Mouse (Mus musculus): Measurements from ENCODE around the gene Rfk. TPM values are rescaled to one million over a fixed set of nuclear protein-coding genes. Genes with fewer than 3 reads are reported as not detected.

Rfk gene
- polyA plus RNA-seq, 1 experiment from 2014 or later: 55.5 TPM

- Histone ChIP-seq H3K27me3 (ENCODE audit: low read depth, poor library complexity, severe bottlenecking) (no peaks in the 10 kb centered on the region), H3K9me3 (replicated peaks) (no peaks in the 10 kb centered on the region), H3K36me3 (no peaks in the 10 kb centered on the region), H3K27ac (no peak overlapping the region), H3K4me1 (peaks cover 7% of the 10 kb centered on the region; the same call in 1 of the 2 replicates), H3K4me3 (no peak overlapping the region)
- 90% methylated on average over 2 of the region's 2 CpGs for WGBS
- no peak for DNase-seq (ENCODE audit: low spot score)
Measured at GRCm38 (mm10) chr19:17427824-17428560, 34.1 kb downstream of the Rfk start.

GRCm38 (mm10) chr19:17428561-17428914 is 34.7 kb downstream of the Rfk start:
- WGBS: 90% methylated on average over 2 of the region's 2 CpGs
- Histone ChIP-seq H3K9me3 (replicated peaks) (no peaks in the 10 kb centered on the region), H3K36me3 (no peaks in the 10 kb centered on the region), H3K27me3 (ENCODE audit: low read depth, poor library complexity, severe bottlenecking) (no peaks in the 10 kb centered on the region), H3K27ac (no peak overlapping the region), H3K4me3 (no peak overlapping the region), H3K4me1 (peaks cover 9% of the 10 kb centered on the region; the same call in 1 of the 2 replicates)
- DNase-seq (ENCODE audit: low spot score): no peak

DNA sequence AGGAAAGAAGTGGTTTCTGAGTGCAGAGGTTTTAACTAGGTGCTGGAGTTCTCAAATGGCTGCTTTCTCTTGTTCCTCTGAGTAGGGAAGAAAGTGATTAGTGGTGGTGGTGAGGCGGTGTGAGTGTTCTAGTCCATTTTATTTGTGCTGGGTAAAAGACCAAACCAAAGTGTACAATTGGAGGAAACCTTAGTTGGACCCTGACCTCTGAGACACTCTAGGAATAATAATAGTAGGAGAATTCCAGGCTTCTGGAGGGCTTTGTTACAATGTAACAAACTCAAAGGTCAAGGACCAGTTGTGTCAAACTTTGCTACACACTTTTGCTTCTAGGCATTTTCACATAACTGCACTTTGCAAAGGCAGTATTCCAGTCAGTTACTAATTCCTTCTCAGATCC is 42.8 kb downstream of the Rfk start:
- Histone ChIP-seq H3K9me3 (replicated peaks) (no peaks in the 10 kb centered on the region), H3K4me3 (no peak overlapping the region), H3K27ac (no peak overlapping the region), H3K36me3 (no peaks in the 10 kb centered on the region), H3K27me3 (ENCODE audit: low read depth, poor library complexity, severe bottlenecking) (no peaks in the 10 kb centered on the region), H3K4me1 (peaks cover 17% of the 10 kb centered on the region)
- no peak for DNase-seq (ENCODE audit: low spot score)
- 100% methylated on average over 1 of the region's 1 CpGs for WGBS

DNA sequence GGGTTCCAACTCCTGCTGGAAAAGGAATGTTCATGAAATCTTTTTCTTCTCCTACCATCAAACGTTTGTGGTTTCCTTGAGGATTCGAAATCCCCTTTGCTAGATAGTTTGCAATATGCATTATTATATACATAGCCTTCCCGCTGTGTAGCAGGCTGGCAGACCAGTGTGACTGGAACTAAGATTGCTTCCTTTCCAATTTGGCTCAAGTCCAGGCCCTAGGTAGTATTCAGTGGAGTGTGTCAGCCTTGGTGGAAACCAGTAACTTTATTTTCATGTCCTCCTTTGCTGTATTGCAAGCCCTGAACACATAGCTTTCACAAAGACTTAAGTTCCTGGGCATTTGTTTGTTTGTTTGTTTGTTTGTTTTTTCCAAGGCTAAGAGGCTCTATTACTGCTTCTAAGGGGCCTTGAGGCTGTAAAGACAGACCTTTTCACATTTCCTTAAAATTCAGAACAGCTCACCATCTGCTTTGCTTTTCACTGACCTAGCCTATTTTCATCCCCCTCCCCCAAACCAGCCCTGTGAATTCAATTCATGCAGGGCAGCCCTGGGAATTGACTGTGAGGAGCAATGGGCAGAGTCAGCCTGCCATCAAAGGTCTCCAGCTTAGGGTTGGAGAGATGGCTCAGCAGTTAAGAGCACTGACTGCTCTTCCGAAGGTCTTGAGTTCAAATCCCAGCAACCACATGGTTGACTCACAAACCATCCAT is 45.8 kb downstream of the Rfk start:
- H3K4me3 ChIP-seq: no peak overlapping the region
- no peaks in the 10 kb centered on the region for H3K9me3 ChIP-seq (replicated peaks)
- DNase-seq (ENCODE audit: low spot score): no peak
- peaks cover 15% of the 10 kb centered on the region for H3K4me1 ChIP-seq
- WGBS: 78% methylated on average over 4 of the region's 4 CpGs
- H3K27me3 ChIP-seq (ENCODE audit: low read depth, poor library complexity, severe bottlenecking): no peaks in the 10 kb centered on the region
- H3K27ac ChIP-seq: no peak overlapping the region
- no peaks in the 10 kb centered on the region for H3K36me3 ChIP-seq

DNA sequence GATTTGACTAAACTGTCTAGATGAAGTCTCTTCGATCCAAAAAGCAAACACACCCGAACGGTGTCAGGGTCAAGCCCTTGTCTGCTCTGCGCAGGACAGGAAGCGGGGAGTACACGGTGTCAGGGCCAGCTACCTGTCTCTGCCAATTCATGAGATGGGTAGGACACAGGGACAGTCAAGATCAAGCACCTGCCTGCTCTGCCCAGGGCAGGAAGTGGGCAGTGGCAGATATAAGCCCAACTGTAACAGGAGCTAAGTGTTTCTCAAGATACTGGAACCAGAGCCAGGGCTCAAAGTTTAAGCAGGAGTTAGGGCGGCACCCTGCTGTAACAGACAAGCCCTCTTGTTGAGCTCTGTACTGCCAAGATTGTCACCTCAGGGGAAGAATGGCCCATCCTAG is 49.7 kb downstream of the Rfk start:
- H3K27me3 ChIP-seq (ENCODE audit: low read depth, poor library complexity, severe bottlenecking): no peaks in the 10 kb centered on the region
- WGBS: 93% methylated on average over 7 of the region's 7 CpGs

More for the DNA sequence above, 49.7 kb downstream of the Rfk start:
- no peak overlapping the region for H3K27ac ChIP-seq
- peaks cover 15% of the 10 kb centered on the region for H3K4me1 ChIP-seq
- H3K9me3 ChIP-seq (replicated peaks): no peaks in the 10 kb centered on the region
- no peak overlapping the region for H3K4me3 ChIP-seq
- H3K36me3 ChIP-seq: no peaks in the 10 kb centered on the region
- DNase-seq (ENCODE audit: low spot score): no peak

Other genes starting within 250 kb of the Rfk start
- 2.2 and 2.7 TPM in 2 replicates for gene Gcnt1, start 21.2 kb upstream of the Rfk start, polyA plus RNA-seq (2016; fragmentation: Nextera tagmentation; extraction: Ambion mirVana)

Measured in limb, embryonic 10.5 days (tissue).